Mouse (Mus musculus): ENCODE results near the gene Dolpp1. TPM values are rescaled to one million over a fixed set of nuclear protein-coding genes. Genes with fewer than 3 reads are reported as not detected.

The Dolpp1 gene
- polyA plus RNA-seq, 1 experiment from 2014 or later: 12.2 TPM

- DNase-seq (no peak), ATAC-seq (no peak)
- Histone ChIP-seq H3K36me3 (replicated peaks; ENCODE audit: insufficient read depth, low read length) (peaks cover 9% of the 10 kb centered on the region; the same call in 1 of the 2 replicates), H3K4me3 (ENCODE audit: low read depth, low read length) (no peak overlapping the region), H3K27ac (ENCODE audit: low read depth) (no peak overlapping the region), H3K9me3 (ENCODE audit: low read length) (no peaks in the 10 kb centered on the region), H3K27me3 (ENCODE audit: insufficient read depth, low read length) (no peaks in the 10 kb centered on the region), H3K4me2 (ENCODE audit: low read depth, low read length) (no peak overlapping the region), H3K9ac (replicated peaks) (no peak overlapping the region), H3K4me1 (ENCODE audit: insufficient read depth) (peaks cover 3% of the 10 kb centered on the region; the same call in 1 of the 2 replicates)
- WGBS (ENCODE audit: insufficient replicate concordance): 55% methylated on average over 5 of the region's 5 CpGs
- no peak for TF ChIP-seq CTCF (IDR thresholded peaks at IDR 0.05; ENCODE audit: low read depth)
- TF ChIP-seq EP300 (IDR thresholded peaks at IDR 0.05; ENCODE audit: low read depth): no peak
Observed at GRCm38 (mm10) chr2:30384814-30385213, 7.2 kb upstream of the Dolpp1 start.

GRCm38 (mm10) chr2:30385591-30385990 lies 6.5 kb upstream of the Dolpp1 start:
- Histone ChIP-seq H3K4me3 (ENCODE audit: low read depth, low read length) (no peak overlapping the region), H3K27ac (ENCODE audit: low read depth) (no peak overlapping the region), H3K4me2 (ENCODE audit: low read depth, low read length) (no peak overlapping the region), H3K4me1 (ENCODE audit: insufficient read depth) (peaks cover 3% of the 10 kb centered on the region; the same call in 1 of the 2 replicates), H3K9ac (replicated peaks) (no peak overlapping the region), H3K9me3 (ENCODE audit: low read length) (no peaks in the 10 kb centered on the region), H3K36me3 (replicated peaks; ENCODE audit: insufficient read depth, low read length) (peaks cover 6% of the 10 kb centered on the region; the same call in 1 of the 2 replicates), H3K27me3 (ENCODE audit: insufficient read depth, low read length) (no peaks in the 10 kb centered on the region)
- DNase-seq (no peak), ATAC-seq (no peak)
- 78% methylated on average over 4 of the region's 4 CpGs for WGBS (ENCODE audit: insufficient replicate concordance)
- no peak for TF ChIP-seq EP300 (IDR thresholded peaks at IDR 0.05; ENCODE audit: low read depth)

- ATAC-seq (no peak), DNase-seq (no peak)
- H3K27ac ChIP-seq (ENCODE audit: low read depth): no peak overlapping the region
- H3K9me3 ChIP-seq (ENCODE audit: low read length): no peaks in the 10 kb centered on the region
- WGBS (ENCODE audit: insufficient replicate concordance): 76% methylated on average over 9 of the region's 9 CpGs
- H3K4me3 ChIP-seq (ENCODE audit: low read depth, low read length): no peak overlapping the region
- H3K4me2 ChIP-seq (ENCODE audit: low read depth, low read length): no peak overlapping the region
- H3K9ac ChIP-seq (replicated peaks): no peak overlapping the region
- TF ChIP-seq EP300 (IDR thresholded peaks at IDR 0.05; ENCODE audit: low read depth): no peak
- no peak for TF ChIP-seq CTCF (IDR thresholded peaks at IDR 0.05; ENCODE audit: low read depth)
- no peaks in the 10 kb centered on the region for H3K27me3 ChIP-seq (ENCODE audit: insufficient read depth, low read length)
- no peaks in the 10 kb centered on the region for H3K4me1 ChIP-seq (ENCODE audit: insufficient read depth)
- peaks cover 5% of the 10 kb centered on the region; the same call in 1 of the 2 replicates for H3K36me3 ChIP-seq (replicated peaks; ENCODE audit: insufficient read depth, low read length)
Observed at GRCm38 (mm10) chr2:30386913-30387312, 5.1 kb upstream of the Dolpp1 start.

GRCm38 (mm10) chr2:30389000-30389399 lies 3.1 kb upstream of the Dolpp1 start:
- Histone ChIP-seq H3K9ac (replicated peaks) (no peak overlapping the region), H3K27ac (ENCODE audit: low read depth) (no peak overlapping the region), H3K4me3 (ENCODE audit: low read depth, low read length) (no peak overlapping the region), H3K27me3 (ENCODE audit: insufficient read depth, low read length) (no peaks in the 10 kb centered on the region), H3K4me1 (ENCODE audit: insufficient read depth) (peaks cover 9% of the 10 kb centered on the region), H3K4me2 (ENCODE audit: low read depth, low read length) (no peak overlapping the region), H3K9me3 (ENCODE audit: low read length) (no peaks in the 10 kb centered on the region), H3K36me3 (replicated peaks; ENCODE audit: insufficient read depth, low read length) (no peaks in the 10 kb centered on the region)
- no peak for ATAC-seq
- 96% methylated on average over 2 of the region's 2 CpGs for WGBS (ENCODE audit: insufficient replicate concordance)
- no peak for DNase-seq
- TF ChIP-seq EP300 (IDR thresholded peaks at IDR 0.05; ENCODE audit: low read depth): no peak
- peak; percentile 37 for TF ChIP-seq CTCF (IDR thresholded peaks at IDR 0.05; ENCODE audit: low read depth)

GRCm38 (mm10) chr2:30392577-30393369 lies 719 bp downstream of the Dolpp1 start:
- H3K4me1 ChIP-seq (ENCODE audit: insufficient read depth): peaks cover 9% of the 10 kb centered on the region
- ATAC-seq (peak; percentile 68), DNase-seq (peak; percentile 86)
- peak overlapping the region; percentile 100 for H3K4me2 ChIP-seq (ENCODE audit: low read depth, low read length)
- H3K9ac ChIP-seq (replicated peaks): peak overlapping the region; percentile 81
- H3K36me3 ChIP-seq (replicated peaks; ENCODE audit: insufficient read depth, low read length): peaks cover 10% of the 10 kb centered on the region
- under 1% methylated on average over 47 of the region's 54 CpGs for WGBS (ENCODE audit: insufficient replicate concordance)
- H3K9me3 ChIP-seq (ENCODE audit: low read length): no peaks in the 10 kb centered on the region
- peak overlapping the region; percentile 87 for H3K27ac ChIP-seq (ENCODE audit: low read depth)
- H3K27me3 ChIP-seq (ENCODE audit: insufficient read depth, low read length): no peaks in the 10 kb centered on the region
- H3K4me3 ChIP-seq (ENCODE audit: low read depth, low read length): peak overlapping the region; percentile 88
- TF ChIP-seq CTCF (IDR thresholded peaks at IDR 0.05; ENCODE audit: low read depth) (no peak), EP300 (IDR thresholded peaks at IDR 0.05; ENCODE audit: low read depth) (no peak)

GRCm38 (mm10) chr2:30393370-30393656 lies 1.3 kb downstream of the Dolpp1 start:
- H3K9me3 ChIP-seq (ENCODE audit: low read length): no peaks in the 10 kb centered on the region
- H3K36me3 ChIP-seq (replicated peaks; ENCODE audit: insufficient read depth, low read length): peaks cover 13% of the 10 kb centered on the region
- no peaks in the 10 kb centered on the region for H3K27me3 ChIP-seq (ENCODE audit: insufficient read depth, low read length)
- peak overlapping the region; percentile 87; the same call in 1 of the 2 replicates for H3K27ac ChIP-seq (ENCODE audit: low read depth)
- peak overlapping the region; percentile 81 for H3K9ac ChIP-seq (replicated peaks)
- no peak for ATAC-seq
- peak overlapping the region; percentile 100 for H3K4me2 ChIP-seq (ENCODE audit: low read depth, low read length)
- peak overlapping the region; percentile 88 for H3K4me3 ChIP-seq (ENCODE audit: low read depth, low read length)
- DNase-seq: no peak
- 47% methylated on average over 1 of the region's 1 CpGs for WGBS (ENCODE audit: insufficient replicate concordance)
- no peak for TF ChIP-seq EP300 (IDR thresholded peaks at IDR 0.05; ENCODE audit: low read depth)
- no peak for TF ChIP-seq CTCF (IDR thresholded peaks at IDR 0.05; ENCODE audit: low read depth)
- H3K4me1 ChIP-seq (ENCODE audit: insufficient read depth): peaks cover 9% of the 10 kb centered on the region

Measured in liver, postnatal 0 days (tissue).